Mouse (Mus musculus) kidney, postnatal 10 days (tissue): ENCODE results near the gene Ism1.

Source experiments
- DNase-seq: peaks from one replicate; pipeline ENCODE4 v3.0.0; 2021; ENCODE audit warnings: mixed read lengths

Ism1 gene

GRCm38 (mm10) chr2:139677809-139678274 is at the start of gene Ism1:
Gene Ism1, plus strand, starts transcription at chr2:139678178.
- DNase-seq = peak; percentile 63

GRCm38 (mm10) chr2:139628731-139629130 is 49.2 kb upstream of the Ism1 start:
- no peak for DNase-seq

DNA sequence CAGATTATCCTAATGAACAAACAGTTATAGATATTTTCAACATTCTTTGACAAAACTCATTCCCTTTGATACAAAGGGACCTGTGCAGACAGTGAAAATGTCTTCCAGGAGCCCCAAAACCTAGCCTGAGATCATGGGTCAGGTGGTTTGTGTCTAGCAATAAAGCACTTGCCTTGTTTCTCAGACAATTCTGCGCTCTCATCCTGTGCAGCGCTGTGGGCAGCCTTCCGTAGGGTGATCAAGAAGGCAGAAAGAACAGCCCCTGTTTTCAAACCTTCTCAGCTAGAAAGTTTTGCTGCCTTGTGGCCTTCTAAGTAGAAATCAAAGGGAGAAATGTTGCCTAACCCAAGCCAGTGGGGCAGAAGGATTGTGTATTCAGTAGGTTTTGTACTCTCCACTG is 48.3 kb upstream of the Ism1 start:
- no peak for DNase-seq

DNA sequence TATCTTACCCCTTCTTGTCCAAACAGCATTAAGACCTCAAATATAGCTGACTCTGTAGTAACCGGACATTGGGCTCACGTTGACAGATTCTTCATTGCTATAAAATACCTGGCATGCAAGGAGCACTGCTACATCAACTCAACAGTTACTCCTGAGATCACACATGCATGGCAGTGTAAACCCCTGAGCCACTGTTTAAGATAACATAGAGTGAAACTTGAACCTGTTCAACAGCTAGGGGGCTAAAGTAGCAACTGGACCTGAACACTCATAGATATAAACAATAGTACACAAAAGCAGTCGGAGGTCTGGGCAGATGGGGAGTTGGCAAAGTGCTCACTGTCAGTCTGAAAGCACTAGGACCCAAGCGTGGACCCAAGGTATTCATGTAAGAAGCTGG is 43.5 kb upstream of the Ism1 start:
- no peak for DNase-seq

DNA sequence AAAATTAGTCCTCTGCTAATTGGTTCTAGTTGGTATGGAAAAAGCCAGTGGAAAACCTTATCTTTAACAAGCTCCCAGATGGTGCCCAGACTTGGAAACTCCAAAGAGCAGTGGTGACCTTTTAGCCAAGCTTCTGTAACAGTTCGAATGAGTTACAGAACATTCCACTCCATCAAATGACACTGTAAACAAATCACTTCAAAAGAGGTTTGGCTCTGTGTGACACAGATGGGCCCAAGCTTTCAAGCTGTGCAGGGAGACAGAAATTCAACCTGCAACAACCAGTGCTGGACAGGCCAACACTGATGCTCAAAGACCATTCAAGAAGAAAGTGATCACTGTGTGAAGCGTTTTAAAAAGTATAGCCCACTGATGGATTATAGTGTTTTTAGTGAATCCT is 40.1 kb upstream of the Ism1 start:
- no peak for DNase-seq

GRCm38 (mm10) chr2:139641757-139642385 is 36.1 kb upstream of the Ism1 start:
- DNase-seq = no peak

DNA sequence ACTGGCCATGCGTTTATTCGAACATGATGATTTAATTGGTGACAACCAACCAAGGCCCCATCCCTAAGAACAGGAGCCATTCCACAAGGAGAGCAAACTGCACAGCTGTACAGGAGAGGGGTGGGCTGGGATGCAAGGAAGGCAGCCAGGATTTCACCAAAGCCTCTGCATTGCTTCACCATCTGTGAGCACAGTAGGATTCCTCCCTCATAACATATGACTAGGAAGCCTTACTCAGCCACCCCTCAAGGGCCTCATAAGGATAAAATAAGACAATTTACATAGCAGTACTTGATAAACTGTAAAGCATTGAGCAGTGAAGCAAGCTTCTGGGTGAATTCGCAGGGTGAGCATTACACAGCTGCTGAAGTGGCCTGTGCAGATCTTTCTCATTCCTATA is 28.5 kb upstream of the Ism1 start:
- DNase-seq = no peak

DNA sequence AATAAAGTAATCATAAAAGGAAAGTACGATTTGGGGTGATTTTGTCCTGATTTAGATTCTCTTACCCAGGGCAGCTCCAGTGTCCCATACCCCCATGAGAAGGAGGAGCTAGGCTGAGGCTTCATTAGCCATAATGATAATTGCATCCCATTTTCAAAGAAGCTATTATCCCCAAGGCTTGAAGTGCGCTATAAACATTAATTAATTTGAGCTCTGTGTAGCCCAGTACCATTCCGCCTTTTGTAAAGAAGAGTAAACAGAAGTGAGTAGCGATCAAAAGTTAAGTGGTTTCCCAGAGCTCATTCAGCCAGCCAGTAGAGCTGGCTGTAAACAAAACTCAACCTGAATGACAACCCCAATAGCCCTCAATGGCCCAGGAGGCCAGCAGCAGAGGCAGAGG is 21.2 kb upstream of the Ism1 start:
- DNase-seq = no peak

DNA sequence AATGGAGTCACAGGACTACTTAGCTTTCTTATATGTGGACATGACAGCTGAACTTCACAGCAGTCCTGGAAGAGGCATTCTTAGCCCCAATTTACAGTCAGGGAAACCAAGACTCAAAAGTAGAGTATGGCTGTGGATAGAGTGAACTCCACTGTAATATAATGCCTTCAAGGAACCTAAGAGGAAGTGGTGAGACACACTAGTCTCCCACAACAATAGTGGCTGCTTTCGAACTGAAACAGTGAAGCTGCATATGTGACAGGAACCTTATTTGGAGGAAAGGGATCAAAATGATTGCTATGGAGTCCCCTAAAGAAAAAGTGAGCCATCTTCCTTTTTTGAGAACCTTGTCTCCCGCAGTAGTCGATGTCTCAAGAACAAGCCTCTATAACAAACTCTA is 6.1 kb upstream of the Ism1 start:
- no peak for DNase-seq

DNA sequence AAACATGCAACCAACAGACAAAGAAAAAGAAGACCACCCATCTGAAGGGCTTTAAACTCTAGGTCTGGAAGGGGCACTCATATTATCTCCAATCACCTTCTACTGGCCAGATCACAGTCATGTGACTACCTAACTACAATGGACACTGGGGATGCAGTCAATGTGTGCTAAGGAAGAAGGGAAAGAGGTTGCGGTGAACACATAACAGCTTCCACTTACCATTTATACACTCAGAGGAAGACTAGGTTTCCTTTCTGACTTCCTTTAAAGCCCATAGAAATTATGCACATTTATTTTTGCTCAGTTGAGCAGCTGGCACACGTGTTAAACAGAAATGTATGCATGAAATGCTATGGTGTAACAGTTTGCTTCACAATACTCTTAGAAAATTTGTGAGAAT is 5.6 kb upstream of the Ism1 start:
- DNase-seq = no peak

DNA sequence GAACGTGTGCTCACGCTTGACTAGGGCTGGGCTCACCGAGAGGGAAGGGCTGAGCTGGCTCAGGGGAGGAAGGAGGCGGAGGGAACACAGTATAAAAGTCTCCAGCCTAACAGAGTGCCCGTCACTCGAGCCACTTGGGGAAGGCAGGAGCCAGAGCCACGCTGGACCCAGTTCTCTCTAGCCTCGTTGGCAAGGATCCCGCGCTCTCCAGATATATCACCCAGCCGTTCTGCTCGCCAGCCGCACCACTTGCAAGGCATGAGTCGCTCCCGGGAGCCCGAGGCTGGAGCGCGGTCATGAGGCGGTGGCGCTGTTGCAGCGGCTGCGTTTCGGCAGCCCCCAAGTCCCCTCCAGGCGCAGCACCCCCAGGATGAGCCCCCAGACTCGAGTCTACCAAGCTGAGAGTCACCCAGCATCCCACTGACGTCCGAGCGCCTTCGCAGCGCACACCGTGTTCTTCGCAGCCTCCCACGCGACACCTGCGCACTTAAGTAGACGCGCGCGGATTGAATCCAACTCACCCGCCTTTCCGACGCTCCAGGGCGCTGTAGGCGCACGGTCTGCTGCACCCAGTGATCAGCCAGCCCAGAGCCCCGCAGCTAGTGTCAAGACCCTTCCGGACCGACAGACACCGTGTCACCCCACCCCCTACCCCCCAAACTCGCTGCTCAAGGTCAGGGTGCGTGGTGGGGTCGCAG is 764 bp upstream of the Ism1 start:
- peak; percentile 77 for DNase-seq

GRCm38 (mm10) chr2:139678275-139679140 is 530 bp downstream of the Ism1 start:
- peak; percentile 64 for DNase-seq

GRCm38 (mm10) chr2:139682540-139682939 is 4.6 kb downstream of the Ism1 start:
- DNase-seq = no peak

DNA sequence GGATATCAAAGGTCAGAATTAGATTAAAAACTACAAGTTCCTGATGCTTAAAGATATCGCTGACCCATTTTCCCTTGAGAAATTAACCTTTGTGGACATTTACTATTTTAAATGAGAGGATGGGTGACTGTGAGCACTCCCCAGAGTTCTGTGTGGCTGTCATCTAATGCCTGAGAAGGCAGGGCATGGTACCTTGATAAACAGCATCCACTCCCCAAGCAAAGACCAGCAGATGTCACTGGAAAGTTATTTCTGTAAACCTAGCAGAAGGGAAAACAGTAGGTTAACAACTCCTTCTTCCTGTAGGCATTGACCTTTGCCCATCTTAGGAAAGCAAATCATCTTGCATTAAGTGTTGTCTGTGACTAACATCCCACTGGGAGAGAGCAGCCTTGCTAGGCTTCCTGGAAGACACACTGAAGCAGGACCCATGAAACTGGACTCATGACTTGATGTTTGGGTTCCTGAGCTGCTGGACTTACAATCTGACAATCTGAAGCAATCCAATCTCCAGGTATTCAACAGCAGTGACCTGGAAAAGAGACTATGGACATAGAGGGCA is 11.5 kb downstream of the Ism1 start:
- no peak for DNase-seq

GRCm38 (mm10) chr2:139693521-139693920 is 15.5 kb downstream of the Ism1 start:
- no peak for DNase-seq

DNA sequence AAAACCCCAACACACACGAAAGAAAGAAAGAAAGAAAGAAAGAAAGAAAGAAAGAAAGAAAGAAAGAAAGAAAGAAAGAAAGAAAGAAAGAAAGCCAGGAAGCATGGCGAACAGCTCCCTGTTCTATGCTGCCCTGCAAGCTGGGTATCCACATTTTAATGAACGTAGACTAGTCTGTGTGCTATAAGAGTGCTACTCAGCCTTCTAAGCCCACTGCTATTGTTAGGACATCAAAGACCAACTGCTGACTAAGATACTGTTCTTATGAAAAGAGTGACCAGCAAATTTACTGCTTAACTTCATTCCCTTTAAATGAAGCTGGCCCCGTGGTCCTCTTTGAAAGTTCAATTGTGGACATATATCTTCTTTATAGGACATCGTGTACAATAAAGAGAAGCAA is 16.7 kb downstream of the Ism1 start:
- DNase-seq = no peak

DNA sequence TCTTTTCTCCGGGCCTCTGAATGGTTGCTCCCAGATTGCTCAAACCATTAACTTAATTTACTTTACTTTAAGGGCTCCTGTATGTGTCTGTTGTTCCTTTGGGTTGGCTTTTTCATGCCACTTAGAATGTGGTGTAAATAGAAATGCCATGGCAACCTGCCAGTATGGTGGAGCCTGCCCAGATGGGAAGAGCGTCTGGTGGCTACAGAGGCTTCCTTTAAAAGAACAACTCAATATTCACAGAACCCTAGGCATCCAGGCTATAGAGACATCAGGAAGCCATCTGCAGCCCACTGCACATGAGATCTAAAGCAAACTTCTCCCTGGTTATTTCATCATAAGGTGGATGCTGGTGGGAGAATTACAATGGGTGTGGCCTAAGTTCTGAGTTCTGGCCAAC is 18.6 kb downstream of the Ism1 start:
- DNase-seq = no peak

- DNase-seq = no peak
Measured at GRCm38 (mm10) chr2:139700609-139701008, 22.6 kb downstream of the Ism1 start.

GRCm38 (mm10) chr2:139704951-139705350 is 27.0 kb downstream of the Ism1 start:
- no peak for DNase-seq

GRCm38 (mm10) chr2:139708194-139708899 is 30.4 kb downstream of the Ism1 start:
- DNase-seq = no peak

- no peak for DNase-seq
Measured at GRCm38 (mm10) chr2:139711640-139712039, 33.7 kb downstream of the Ism1 start.

- DNase-seq = no peak
Measured at GRCm38 (mm10) chr2:139712046-139712445, 34.1 kb downstream of the Ism1 start.

- DNase-seq = no peak
Measured at GRCm38 (mm10) chr2:139714206-139714605, 36.2 kb downstream of the Ism1 start.
